Mouse (Mus musculus) heart, postnatal 0 days (tissue): ENCODE data around the gene Alyref. TPM values are rescaled to one million over a fixed set of nuclear protein-coding genes. Genes with fewer than 3 reads are reported as not detected.

Experiments
- ATAC-seq: fragments of 200-750 bp; cut with Nextera tagmentation; 2 replicates; pipeline ENCODE4 v1.8.0; 2017; ENCODE audit warnings: low read depth, moderate number of reproducible peaks, moderate library complexity; ENCODE audit not compliant: insufficient read depth
- DNase-seq: peaks from one replicate; pipeline ENCODE4 v3.0.0-alpha.2; 2016; ENCODE audit warnings: low spot score
- H3K27ac ChIP-seq: fragments of 300-500 bp; sonication (generic); 2 replicates; pipeline ENCODE4 v1.5.1; 2014; ENCODE audit warnings: low read depth, mild to moderate bottlenecking
- H3K27me3 ChIP-seq: fragments of 300-500 bp; sonication (generic); 2 replicates; pipeline ENCODE4 v1.6.1; 2014; ENCODE audit warnings: low read length, mixed read lengths; ENCODE audit not compliant: control insufficient read depth, insufficient read depth
- H3K36me3 ChIP-seq: fragments of 300-500 bp; sonication (generic); replicated peaks from 2 replicates; pipeline ENCODE4 v1.6.1; 2014; ENCODE audit warnings: low read length, mixed read lengths; ENCODE audit not compliant: control insufficient read depth, insufficient read depth
- H3K4me1 ChIP-seq: fragments of 300-500 bp; sonication (generic); 2 replicates; pipeline ENCODE4 v1.6.1; 2014; ENCODE audit warnings: antibody characterized with exemption; ENCODE audit not compliant: control insufficient read depth, insufficient read depth
- H3K4me2 ChIP-seq: fragments of 300-500 bp; sonication (generic); 2 replicates; pipeline ENCODE4 v1.6.1; 2014; ENCODE audit warnings: low read depth, mild to moderate bottlenecking, low read length, moderate library complexity
- H3K4me3 ChIP-seq: fragments of 300-500 bp; sonication (generic); 2 replicates; pipeline ENCODE4 v1.5.1; 2014; ENCODE audit warnings: low read depth, low read length
- H3K9ac ChIP-seq: fragments of 300-500 bp; sonication (generic); replicated peaks from 2 replicates; pipeline ENCODE4 v1.6.1; 2014; ENCODE audit warnings: low read depth, low read length, mixed read lengths
- H3K9me3 ChIP-seq: fragments of 300-500 bp; sonication (generic); replicated peaks from 2 replicates; pipeline ENCODE4 v1.6.1; 2016; ENCODE audit warnings: low read length; ENCODE audit not compliant: control insufficient read depth
- CTCF ChIP-seq: IDR thresholded peaks from 2 replicates; pipeline ENCODE4 v1.5.1; 2016; ENCODE audit warnings: antibody characterized with exemption, control low read depth, low read depth
- EP300 ChIP-seq: IDR thresholded peaks from 2 replicates; pipeline ENCODE4 v1.6.1; 2016; ENCODE audit warnings: antibody characterized with exemption, low read depth
- WGBS: fragments of 180-500 bp; shearing (Covaris S2); extraction: QIAGEN DNeasy Blood & Tissue Kit; methylation state at CpG from one replicate; pipeline ENCODE4 v1.1.7; 2014; 5-methylcytosine and 5-hydroxymethylcytosine counted together
- polyA plus RNA-seq: library from polyadenylated mRNA; unstranded; fragments of >200 nt; fragmentation: Nextera tagmentation; extraction: Ambion mirVana; gene quantifications from 2 replicates; pipeline ENCODE4 v1.2.1, GENCODE M21; 2015
- total RNA-seq: library from RNA; depleted of rRNA; stranded (reverse); fragments of >200 nt; gene quantifications from 2 replicates; pipeline ENCODE4 v1.2.3, GENCODE M21; 2014; ENCODE audit warnings: low replicate concordance

Gene Alyref
- total and polyA plus RNA-seq, 2 experiments from 2014 or later, result 132 to 147 TPM

DNA sequence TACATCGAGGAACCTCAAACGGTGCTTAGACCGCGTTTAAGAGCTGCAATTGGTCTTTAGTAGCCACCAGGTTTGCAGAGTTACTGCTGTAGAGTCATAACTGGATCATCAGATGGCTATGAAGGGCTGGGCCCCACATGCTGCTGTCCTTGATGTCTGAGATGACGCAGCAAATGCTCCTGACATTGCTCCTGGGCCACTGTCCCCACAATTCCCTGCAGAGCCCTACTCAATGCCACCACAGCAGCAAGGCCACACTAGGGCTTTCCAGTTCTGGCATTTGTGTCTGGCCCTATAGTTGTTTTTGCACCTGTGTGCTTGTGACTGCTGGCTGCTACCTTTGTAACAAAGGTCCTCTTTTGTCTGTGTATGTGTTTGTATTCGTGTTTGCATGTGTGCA lies 24.6 kb upstream of the Alyref start:
- no peak overlapping the region for H3K4me2 ChIP-seq
- DNase-seq, result no peak
- TF ChIP-seq CTCF (no peak), EP300 (no peak)
- WGBS, result 82% methylated on average over 6 of the region's 6 CpGs
- H3K27ac ChIP-seq, result no peak overlapping the region
- peaks cover 4% of the 10 kb centered on the region for H3K4me1 ChIP-seq
- no peaks in the 10 kb centered on the region for H3K9me3 ChIP-seq
- H3K36me3 ChIP-seq, result peaks cover 47% of the 10 kb centered on the region
- ATAC-seq, result no peak
- H3K27me3 ChIP-seq, result no peaks in the 10 kb centered on the region
- no peak overlapping the region for H3K9ac ChIP-seq
- no peak overlapping the region for H3K4me3 ChIP-seq

DNA sequence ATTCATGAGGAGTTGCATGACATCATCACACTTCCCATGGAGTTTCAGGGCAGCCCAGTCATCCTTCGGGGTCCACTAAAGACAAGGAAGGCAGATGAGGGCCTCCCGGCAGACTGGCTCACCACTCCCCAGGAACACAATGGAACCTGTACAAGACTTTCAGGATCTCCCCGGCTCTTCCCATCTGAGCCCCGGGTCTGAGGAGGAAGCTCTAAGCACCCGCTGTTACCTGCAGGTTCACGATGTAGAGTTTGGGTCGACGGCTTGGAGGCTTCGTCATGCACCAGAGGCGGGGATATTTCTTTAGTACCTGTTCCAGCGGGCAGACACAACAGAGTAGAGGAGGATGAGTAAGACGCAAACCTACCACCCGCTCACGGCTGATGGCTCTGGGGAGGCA lies 22.0 kb upstream of the Alyref start:
- no peak for DNase-seq
- WGBS, result 87% methylated on average over 14 of the region's 14 CpGs
- TF ChIP-seq CTCF, result no peak
- TF ChIP-seq EP300, result no peak
- peaks cover 46% of the 10 kb centered on the region for H3K36me3 ChIP-seq
- peaks cover 16% of the 10 kb centered on the region for H3K4me1 ChIP-seq
- no peaks in the 10 kb centered on the region for H3K9me3 ChIP-seq
- no peak overlapping the region for H3K27ac ChIP-seq
- H3K9ac ChIP-seq, result no peak overlapping the region
- ATAC-seq, result no peak
- H3K4me3 ChIP-seq, result no peak overlapping the region
- no peak overlapping the region for H3K4me2 ChIP-seq
- no peaks in the 10 kb centered on the region for H3K27me3 ChIP-seq

GRCm38 (mm10) chr11:120618619-120619535 lies 20.7 kb upstream of the Alyref start:
- WGBS, result 90% methylated on average over 25 of the region's 25 CpGs
- no peak for DNase-seq
- TF ChIP-seq EP300 (no peak), CTCF (no peak)
- Histone ChIP-seq H3K9ac (no peak overlapping the region), H3K27ac (no peak overlapping the region), H3K4me2 (no peak overlapping the region), H3K4me1 (peaks cover 12% of the 10 kb centered on the region), H3K27me3 (no peaks in the 10 kb centered on the region), H3K9me3 (no peaks in the 10 kb centered on the region), H3K4me3 (no peak overlapping the region), H3K36me3 (peaks cover 53% of the 10 kb centered on the region)
- no peak for ATAC-seq

DNA sequence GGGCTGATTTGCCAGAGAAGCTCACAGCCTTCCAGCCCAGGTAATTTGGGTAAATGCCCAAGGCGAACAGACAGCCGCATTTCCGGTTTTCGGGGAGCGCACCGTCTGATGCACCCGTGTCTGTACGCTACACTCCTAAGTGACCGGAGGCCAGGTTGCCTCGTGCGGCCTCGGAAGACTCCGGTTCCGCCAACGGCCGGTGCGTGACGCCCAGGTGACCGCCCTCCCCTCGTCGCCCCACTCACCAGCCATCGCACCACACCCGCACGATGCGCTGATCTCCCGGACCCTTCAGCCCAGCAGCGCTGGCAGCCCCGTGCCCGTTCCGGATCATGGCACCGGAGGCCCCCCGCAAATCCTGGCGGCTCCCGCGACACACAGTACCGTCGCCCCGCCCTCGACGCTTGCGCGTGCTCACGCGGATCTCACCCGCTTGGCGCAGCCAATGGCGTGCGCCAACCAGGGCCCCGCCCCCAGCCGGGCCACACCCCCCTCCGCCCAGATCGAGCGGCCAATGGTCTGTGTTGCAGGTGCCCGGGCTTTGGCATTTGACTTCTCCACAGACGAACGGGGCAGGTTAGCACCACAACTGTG lies 19.5 kb upstream of the Alyref start, which contains the start of gene Pcyt2:
Pcyt2 (minus strand) TSS at position 418 of the 594 bp plus-strand sequence.
- peak; percentile 82 for DNase-seq
- Histone ChIP-seq H3K9me3 (no peaks in the 10 kb centered on the region), H3K27ac (peak within 1 kb of the TSS; percentile 84), H3K4me3 (peak within 1 kb of the TSS; percentile 88), H3K4me1 (peaks cover 12% of the 10 kb centered on the region), H3K27me3 (no peaks in the 10 kb centered on the region), H3K36me3 (peaks cover 54% of the 10 kb centered on the region), H3K9ac (peak within 1 kb of the TSS; percentile 70), H3K4me2 (peak within 1 kb of the TSS; percentile 99)
- TF ChIP-seq EP300 (peak; percentile 53; the same call in 1 of the 2 replicates), CTCF (no peak)
- WGBS, result under 1% methylated on average over 56 of the region's 56 CpGs
- ATAC-seq, result peak; percentile 97

DNA sequence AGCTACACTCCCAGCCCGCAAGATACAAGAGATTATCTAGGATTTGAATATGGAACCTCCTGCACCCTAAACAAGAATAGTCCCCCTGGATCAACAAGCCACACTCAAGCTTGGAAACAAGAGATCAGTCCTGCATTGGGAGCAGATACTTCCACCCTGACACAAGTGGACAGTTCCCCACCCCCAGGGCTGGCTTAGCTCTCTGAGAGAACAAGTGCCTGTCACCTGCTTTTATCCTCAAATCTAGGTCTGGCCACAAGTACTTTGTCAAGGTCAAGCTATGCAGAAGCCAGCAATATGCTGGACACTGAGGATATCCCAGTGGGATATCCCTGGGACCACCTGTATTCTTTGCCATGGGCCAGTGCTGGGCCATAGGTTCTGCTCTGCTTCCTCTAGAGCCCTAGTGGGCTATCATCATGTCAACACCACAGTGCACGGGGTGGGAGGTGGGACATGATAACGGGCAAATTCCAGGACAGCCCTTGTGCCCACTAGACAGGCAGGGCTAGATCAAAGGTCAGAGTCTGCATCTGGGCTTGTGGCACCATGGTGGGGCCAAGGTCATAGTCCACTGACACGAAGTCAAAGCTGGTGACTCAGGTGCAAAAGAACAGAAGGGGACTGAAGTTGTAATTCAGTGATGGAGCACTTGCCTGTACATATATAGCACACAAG lies 18.6 kb upstream of the Alyref start:
- no peaks in the 10 kb centered on the region for H3K27me3 ChIP-seq
- peaks cover 12% of the 10 kb centered on the region for H3K4me1 ChIP-seq
- ATAC-seq (no peak), DNase-seq (no peak)
- TF ChIP-seq EP300, result no peak
- no peak for TF ChIP-seq CTCF
- 36% methylated on average over 4 of the region's 4 CpGs for WGBS
- H3K4me2 ChIP-seq, result peak overlapping the region; percentile 99
- H3K9ac ChIP-seq, result peak overlapping the region; percentile 70; the same call in 1 of the 2 replicates
- no peaks in the 10 kb centered on the region for H3K9me3 ChIP-seq
- peaks cover 59% of the 10 kb centered on the region for H3K36me3 ChIP-seq
- H3K27ac ChIP-seq, result peak overlapping the region; percentile 84
- peak overlapping the region; percentile 88 for H3K4me3 ChIP-seq
